Mouse (Mus musculus) kidney, postnatal 14 days (tissue): ENCODE data around the gene C1rl.
A peak's percentile ranks its signal among the peaks of the same experiment; 100 is the strongest.
"Not testable (repeated sequence)": the region's sequence is repeated elsewhere in the genome, so short reads cannot be mapped to it uniquely, and the experiment has no call there.

Experiments used
- DNase-seq: peaks from one replicate; pipeline ENCODE4 v3.0.0; 2022; ENCODE audit warnings: mixed read lengths

Gene C1rl

DNA sequence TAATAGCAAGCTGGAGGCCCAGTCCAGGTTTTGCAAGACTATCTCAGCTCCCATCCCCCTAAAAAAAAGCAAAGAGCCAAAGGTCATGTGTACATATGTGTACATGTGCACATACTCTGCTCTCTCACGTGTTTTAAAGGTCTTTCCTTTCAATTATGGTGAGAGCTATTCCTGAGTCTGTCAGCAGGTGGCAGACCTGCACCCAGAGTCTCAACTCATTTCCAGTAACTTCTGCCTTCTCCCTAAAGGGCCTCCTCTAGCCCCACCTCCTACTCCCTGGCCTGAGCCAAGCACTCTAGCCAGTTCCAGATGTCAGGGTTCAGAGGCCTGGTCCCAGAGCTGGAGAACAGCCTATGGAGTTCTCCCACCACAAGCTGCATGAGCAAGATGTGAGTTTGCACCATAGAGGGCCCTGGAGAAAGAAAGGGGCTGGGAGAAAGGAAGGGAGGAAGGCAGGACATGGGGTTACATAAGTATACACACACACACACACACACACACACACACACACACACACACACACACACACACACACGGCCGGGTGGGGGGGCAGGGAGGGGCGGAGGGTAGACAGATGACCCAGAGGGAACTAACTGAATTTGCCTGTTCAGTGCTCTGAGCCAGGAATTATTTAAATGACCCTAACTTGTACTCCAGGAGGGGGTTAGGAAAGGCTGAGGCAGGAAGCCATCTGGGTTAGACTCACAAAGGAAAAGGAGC lies at the start of gene C1rl:
Gene C1rl, plus strand, starts transcription at position 272 of the 720 bp plus-strand sequence.
- DNase-seq, result peak; percentile 89

DNA sequence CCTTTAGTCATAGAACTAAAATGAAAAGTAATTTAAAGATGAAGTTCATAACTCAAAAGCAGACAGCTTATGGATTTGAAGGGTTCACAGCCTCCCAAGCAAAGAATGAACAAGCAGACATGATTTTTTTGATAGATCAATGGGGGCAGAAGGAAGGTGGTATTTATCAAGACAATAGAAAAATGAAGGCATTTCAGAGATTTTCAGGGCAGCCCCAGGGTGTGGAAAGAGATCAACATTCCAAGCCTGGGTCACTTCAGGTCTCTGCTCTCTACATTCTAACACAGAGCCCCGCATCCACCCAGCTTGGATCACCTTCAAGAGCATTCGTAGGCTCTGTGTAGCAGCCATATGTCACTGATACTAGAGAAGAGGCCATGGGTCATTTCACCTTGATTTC lies 49.6 kb upstream of the C1rl start:
- no peak for DNase-seq

DNA sequence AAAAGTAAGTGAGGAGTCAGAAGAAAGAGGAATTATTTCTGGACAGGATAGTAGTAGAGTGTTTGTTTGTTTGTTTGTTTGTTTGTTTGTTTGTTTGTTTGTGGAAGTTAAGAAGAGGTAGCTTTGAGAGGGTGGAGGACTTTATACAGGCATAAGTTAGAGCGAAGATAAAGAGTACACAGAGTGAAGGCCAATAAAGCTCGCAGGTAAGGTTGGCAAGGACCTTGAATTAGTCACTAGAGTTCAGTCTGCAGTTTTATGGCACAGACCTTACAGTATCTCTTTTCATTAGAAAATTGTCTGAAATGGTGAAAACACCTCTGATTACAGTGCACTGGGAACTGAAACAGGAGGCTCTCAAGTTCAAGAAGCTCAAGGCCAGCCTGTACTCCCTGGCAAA lies 46.9 kb upstream of the C1rl start:
- no peak for DNase-seq

DNA sequence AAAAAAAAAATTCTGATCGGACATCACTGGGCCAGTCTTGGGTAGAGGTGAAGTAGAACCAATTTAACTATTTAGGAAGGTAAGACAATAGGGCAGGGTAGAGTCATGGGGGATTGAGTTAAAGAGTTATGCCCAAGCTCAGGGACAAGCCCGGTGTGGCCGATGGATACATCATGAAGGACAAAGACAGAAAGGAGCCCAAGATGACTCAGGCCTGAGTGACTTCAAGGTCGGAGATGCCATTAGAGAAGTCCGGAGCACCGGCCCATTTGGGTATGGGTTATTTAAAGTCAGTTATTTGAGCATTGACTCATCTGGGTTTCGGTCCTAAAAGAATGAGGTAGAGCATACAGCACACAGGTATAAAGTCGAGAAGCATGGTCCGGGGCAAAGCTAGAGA lies 46.5 kb upstream of the C1rl start:
- no peak for DNase-seq

DNA sequence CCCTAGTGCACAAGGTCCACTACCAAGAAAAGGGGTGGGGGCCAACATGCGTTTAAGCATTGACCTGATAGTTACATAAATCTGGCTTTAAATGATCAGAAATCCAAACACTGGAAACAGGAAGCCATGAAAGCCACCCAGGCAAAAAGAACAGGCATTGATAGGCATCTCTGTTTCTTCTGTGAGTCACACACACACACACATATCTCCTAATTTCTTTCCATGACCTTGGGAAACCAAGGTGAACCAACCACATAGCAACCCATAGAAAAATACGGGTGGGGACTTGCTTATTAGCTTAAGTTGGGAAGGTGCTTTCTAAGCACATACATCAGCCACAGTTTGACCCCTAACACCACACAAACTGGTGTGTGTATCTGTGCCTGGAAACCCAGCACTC lies 45.6 kb upstream of the C1rl start:
- DNase-seq, result no peak

DNA sequence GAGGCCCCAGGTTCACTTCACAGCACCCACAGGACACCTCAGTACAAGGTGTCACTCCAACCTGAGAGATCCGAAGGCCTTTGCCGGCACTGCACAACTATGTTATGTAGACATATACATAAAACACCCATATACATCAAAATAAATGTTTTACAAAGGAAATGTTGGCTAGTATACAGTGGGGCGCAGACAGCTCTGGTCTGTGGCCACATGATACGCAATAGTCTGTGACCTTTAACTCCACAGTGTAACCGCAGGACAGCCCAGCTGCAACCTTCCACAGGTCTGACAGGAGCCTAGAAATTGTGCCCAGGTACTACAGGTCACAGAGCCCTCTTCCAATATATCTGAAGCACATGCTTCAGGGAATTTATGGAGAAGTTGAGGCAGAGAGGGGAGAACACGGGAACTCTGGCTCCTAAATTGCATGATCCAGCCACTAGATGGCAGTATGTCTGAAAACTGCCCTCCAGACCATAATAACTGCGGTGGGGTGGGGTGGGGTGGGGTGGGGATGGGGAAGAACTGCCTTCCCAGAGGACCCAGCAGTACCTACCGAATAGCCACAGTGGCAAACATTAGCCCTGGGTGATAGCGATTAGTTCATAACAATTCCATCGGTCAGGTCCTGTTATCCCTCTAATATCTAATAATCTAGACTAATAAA lies 44.6 kb upstream of the C1rl start:
- DNase-seq, result no peak

DNA sequence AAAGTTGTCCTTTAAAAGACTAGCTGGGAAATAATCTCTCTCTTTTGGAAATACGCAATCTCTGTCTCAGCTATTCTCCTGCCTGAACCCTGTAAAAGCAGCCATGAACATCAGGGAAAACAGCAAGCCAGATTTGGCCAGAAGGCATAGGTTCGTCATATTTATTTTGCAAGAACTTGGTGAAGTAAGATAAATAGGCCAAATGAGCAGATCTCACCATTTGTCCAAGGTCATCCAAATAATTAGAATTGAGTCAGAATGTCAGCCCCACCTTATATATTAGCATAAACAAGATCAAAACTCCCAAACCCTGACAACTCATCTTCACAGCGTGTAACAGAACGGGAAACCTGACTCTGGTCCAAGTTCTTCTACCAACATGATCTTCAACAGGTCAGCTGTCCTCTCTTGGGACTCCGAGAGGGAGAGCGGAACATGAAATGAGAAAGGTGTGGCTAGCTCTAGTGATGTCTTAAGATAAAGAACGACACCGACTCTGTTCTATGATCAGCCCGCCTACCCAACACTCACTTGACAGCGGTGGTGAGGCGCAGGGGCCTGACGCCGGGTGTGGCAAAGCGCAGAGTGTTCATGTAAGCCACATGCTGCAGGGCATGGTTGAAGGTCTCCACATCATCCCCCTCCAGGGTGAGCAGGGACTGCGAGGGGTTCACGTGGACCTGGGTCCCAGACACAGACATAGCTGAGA lies 43.8 kb upstream of the C1rl start:
- DNase-seq, result no peak

DNA sequence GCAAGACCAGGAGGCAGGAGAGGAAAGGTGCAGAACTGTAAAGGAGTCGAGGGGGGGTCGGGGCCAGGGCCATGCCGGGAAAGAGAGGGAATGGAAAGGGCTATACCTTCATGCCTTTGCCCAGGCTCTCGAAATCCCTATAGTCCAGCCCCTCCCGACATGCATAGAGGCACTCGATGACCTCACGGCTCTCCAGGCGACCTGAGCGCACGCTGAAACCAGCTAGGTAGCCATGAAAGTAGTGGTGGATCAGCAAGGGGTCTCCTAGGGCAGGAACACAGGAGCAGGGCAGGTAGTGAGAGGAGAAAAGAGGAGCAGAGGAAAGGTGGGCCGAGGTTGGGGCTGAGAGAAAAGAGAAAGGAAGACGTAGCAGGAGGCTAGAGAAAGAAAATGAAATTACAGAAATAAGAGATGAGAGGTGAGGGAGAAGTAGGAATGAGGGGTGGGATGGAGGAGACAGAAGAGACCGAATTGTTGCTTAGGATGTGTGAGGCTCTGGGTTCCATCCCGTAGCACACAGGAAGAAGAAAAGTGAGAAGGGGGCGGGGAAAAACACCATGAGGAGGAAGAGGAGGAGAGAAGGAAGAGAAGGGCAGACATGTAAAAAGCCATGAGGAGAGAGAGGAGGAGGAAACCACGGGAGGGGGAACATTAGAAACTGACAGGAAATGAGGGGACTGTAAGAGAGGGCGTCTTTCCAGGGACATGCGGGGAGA lies 43.1 kb upstream of the C1rl start:
- DNase-seq, result no peak

DNA sequence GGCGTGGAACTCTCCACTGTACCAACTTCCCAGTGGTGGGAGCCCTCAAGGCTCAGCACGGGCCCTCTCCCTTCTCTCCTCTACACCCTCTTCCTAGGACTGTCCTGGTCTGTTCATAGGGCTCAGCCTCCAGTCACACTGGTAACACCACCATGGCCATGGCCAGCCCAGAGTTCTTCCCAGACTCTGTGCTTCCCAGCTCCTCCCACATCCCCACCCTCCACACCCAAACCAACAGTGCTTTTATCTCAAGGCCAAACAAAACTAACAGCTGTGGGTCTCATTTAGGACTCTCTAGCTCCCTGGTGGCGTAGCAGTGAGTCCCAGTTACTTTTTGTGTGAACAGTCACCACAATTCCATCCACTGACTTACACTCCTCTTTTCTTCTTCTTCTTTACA lies 40.9 kb upstream of the C1rl start:
- no peak for DNase-seq

DNA sequence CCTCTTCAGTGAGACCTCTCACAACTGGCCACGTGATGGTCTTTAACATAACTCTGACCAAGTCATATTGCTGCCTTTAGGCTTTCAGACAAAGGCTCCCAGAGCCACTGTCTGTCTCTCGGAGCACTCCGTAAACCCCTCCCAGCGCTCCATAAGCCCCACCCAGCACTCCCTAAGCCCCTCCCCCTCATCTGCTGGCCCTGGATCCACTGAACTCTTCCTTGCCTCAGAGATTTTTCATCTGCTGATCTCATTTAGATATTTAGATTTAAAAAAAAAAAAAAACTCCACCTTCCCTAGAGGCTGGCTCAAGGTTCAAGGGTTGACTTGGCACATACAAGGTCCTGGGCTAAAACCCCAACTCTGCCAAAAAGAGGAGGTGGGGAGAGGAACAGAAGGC lies 39.2 kb upstream of the C1rl start:
- DNase-seq, result peak; percentile 64

DNA sequence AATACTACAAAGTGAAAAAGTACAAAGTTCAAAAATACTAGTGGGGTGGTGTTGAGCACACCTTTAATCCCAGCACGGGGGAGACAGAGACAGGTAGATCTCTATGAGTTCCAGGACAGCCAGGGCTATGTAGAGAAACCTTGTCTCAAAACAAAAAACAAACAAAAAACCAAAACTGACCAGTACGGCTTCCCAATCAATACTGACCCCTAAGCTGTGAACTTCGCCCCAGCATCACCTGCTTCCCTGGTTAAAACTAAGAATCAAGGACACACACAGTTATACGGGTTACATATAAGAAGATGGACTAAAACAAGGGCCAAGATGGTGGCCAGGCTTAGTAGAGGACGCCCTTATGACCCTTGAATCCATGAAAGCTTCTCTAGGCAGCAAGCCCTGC lies 36.7 kb upstream of the C1rl start:
- DNase-seq, result no peak

DNA sequence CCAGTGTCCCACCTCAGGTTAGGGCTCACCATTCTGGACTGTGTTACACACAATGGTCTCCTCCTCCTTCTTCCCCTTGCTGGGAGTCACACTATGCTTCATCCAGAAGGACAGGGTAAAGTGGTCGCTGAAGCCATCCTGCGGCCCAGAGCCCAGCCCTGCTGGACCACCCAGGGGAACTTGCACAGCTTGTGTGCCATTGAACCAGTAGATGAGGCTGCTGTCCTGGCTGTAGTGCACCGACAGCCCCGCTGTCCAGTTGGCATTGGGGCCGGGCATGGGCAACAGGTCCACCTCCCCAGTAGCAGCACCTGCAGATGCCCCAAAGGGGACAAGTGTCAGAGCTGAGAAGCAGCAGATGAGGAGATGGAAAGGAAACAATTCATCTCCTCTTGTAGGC lies 35.1 kb upstream of the C1rl start:
- DNase-seq, result no peak

DNA sequence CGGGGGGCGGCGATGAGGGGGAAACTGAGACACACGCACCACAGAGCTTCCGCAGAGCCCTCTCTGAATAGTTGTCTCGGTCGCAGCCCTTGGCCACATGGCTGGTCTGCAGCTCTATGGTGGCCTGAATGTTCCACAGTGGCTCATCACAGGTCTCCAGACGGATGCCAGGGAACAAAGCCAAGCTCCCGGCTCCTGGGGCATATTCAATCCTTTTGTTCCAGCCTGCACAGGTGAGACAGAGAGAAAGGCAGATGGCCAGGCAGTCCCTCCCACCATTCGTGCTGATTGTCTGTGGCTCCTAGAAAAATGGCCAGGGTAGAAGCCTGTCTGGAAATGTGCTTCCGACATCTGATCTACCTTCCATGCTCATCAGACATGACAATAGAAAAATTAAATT lies 34.4 kb upstream of the C1rl start:
- no peak for DNase-seq

DNA sequence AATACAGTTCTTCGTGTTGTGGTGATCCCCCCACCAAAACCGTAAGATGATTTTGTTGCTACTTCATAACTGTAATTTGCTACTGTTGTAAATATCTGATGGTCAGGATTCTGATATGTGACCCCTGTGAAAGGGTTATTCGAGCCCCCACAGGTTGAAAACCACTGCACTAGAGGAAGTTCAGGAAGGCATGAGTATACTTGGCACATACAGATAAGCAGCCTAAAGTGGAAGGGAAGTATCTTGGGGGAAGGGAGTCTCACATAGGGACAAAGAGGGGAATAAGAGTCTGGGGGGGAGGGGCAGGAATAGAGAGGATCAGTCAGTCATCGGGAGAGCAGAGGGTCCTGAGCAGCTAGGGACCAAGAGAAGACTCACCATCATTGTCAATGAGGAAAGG lies 33.5 kb upstream of the C1rl start:
- no peak for DNase-seq

DNA sequence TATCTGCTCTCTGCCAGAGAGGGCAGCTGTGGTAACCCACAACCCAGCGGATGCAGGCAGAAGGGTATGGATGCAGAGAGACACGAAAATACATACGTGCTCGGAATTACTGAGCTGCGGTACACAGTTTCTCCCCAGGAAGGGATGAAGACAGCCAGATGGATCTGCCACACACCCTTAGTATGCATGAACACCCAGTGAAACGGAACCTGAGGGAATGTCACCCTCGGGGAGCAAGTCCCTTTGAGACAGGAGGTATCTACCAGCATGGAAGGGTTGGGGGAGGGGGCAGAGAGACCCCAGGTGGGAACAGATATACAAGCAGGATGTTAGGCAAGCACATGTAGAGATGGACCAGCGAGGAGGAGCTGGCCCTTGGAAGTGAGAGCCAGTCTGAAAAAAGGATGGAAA lies 29.0 kb upstream of the C1rl start:
- no peak for DNase-seq

DNA sequence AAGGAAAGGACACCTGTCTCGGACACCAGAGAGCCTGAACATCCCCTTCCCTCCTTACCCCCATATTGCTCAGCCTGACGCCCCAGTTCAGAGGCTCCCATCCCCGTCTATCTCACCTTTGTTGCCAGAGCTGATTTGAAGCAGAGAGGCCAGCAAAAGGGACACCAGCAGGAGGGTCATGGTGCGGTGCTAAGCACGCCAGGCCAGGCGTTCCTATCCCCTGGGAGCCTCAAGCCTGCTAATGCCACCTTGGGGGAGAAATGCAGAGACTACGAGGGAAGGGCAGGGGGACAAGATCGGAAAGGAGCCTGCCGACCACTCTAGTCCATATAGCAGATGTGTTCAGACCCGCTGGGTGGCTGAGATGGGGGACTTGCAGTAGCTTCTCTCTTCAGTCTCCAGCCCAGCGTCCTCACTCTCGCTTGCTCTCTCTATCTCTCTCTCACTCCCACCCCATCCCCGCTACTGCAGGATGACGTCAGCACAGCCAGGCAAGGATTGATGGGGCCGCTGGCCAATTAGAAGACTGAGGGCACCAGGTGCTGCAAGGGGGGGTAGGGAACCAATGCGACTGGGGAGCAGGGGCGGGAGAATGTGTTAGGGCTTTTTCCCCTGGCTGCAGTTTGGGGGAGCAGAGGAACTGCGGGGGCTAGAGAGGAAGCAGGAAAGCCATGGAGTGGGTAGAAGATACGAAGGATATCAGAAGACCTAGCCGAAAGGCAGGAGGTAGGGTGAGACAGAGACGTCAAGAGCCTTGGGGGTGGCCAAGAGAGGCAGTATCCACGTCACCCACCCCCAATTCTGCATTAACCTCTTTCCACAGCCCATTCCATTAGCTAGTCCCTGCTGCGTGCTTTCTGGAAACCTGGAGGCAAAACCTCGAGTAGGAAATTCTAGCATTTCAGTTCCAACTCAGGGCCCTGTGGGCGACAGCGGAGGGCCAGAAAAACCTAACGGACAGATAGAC lies 28.3 kb upstream of the C1rl start, which contains the start of gene Clstn3:
Gene Clstn3, minus strand, starts transcription at position 490 of the 967 bp plus-strand sequence.
- peak; percentile 78 for DNase-seq

DNA sequence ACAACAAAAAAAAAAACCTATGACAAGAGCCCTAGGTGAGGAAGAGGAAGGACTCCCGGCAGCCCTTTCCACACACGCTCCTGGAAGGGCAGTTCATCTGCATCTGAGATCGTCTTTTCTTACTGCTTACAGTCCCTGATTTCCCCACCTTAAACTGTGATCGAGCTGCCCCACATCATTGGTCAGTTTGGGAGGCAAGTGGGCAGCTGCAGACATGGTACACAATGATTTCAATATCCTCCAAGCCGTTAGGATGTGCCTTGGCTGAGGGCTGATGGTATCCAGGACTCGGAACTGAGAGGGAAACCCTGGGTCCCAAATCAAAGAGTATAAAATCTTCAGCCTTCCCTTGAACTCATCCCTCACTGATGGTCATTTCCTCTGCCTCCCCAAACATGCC lies 27.6 kb upstream of the C1rl start:
- DNase-seq, result no peak

DNA sequence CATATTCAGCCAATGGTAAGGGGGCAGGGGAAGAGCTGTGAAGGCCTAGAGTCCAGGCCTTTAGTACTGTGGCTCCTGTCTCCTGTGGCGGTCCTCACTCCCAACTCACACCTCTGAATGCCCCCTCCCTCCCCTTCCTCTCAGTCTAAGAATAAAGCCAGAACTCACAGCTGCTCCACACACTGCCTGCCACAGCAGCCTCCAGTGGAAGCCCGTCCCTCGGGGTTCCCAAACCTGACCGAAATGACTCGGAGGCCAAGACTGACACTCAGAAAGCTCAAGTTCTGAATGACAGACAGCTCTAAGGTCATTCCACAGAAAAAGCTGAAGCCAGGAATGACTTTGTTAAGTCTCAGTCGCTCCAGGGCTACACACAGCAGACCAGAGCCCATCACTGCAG lies 27.2 kb upstream of the C1rl start:
- DNase-seq, result no peak

DNA sequence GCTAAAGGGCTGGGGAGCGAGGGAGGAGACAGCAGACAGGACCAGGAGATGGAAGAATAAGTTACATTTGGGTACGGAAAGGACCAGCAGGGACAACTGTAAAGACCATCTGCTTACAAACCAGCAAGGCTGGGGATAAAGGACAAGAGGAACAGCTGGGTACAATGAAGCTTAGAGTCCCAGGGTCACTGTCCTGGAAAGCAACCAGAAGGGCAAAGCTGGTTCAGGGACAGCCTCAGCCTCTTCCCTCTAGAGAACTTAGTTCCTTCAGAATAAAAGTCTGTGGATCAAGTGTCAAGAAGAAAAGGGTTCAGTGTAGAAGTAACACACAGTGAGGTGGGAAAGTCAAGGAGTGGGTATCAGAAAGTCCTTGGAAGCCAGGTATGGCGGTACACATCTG lies 21.8 kb upstream of the C1rl start:
- DNase-seq, result no peak

DNA sequence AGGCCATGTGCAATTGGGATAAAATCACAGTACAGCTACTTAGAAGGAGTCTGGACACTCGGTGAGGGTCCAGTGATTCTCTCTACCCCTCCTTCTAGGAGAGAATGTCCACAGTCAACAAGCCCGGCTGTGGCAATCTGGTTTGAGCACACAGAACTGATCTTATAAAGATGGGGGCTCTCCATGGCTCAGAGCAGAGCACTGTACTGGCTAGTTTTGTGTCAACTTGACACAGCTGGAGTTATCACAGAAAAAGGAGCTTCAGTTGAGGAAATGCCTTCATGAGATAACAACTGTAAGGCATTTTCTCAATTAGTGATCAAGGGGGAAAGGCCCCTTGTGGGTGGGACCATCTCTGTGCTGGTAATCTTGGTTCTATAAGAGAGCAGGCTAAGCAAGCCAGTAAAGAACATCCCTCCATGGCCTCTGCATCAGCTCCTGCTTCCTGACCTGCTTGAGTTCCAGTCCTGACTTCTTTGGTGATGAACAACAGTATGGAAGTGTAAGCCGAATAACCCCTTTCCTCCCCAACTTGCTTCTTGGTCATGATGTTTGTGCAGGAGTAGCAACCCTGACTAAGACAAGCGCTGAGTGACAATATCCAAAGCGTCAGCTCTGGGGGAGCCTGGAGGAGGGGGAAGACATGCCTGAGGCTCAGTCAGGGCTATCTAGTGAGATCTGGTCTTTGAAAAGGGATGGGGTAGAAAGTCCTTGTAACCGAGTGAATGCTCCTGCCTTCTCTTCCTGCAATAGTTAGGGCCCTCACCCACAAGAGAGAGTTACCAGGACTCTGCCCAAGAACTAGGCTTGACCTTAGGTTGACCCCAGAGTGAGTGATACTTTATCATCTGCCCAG lies 20.9 kb upstream of the C1rl start:
- DNase-seq, result not testable (repeated sequence)

DNA sequence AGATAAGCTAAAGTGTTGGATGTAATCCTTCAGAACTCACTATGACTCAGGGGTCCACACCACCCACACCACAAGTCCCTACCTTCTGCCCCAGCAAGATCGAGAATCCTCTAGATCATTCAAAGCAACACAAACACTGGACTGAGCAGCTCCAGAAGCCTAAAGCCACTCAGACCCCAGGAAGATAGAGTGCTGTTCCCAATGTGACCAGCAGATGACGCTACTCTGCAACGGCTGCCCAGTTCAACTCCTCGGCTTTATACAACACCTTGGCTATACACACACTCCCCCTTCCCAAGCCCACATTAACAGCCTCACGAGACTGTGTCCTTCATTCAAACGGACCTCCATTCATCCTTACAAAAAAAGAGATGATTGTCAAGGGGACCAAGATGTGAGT lies 20.1 kb upstream of the C1rl start:
- DNase-seq, result peak; percentile 58
